8 mouse cellular contexts compared by ENCODE assay signal in genomic region chr1:69826806-69827703, GRCm38 (mm10). TPM values are rescaled to one million over a fixed set of nuclear protein-coding genes. Genes with fewer than 3 reads are reported as not detected.
DNase-seq lines count a peak whose midpoint lies in the region; ATAC-seq and TF ChIP-seq lines count a peak whose summit lies in the region.

Gene Spag16, plus strand, starts transcription at chr1:69826970.

- no peaks in the 10 kb centered on the region for H3K9me3 ChIP-seq in embryonic facial prominence, embryonic 13.5 days
- H3K9me3 ChIP-seq in hindbrain, embryonic 16.5 days (ENCODE audit: control insufficient read depth, low read length), result no peaks in the 10 kb centered on the region
- H3K9me3 ChIP-seq in limb, embryonic 14.5 days (ENCODE audit: control insufficient read depth, low read length), result no peaks in the 10 kb centered on the region
- H3K9me3 ChIP-seq in neural tube, embryonic 11.5 days (ENCODE audit: control insufficient read depth, low read length), result no peaks in the 10 kb centered on the region

- no peak within 1 kb of the TSS for H3K27ac ChIP-seq in embryonic facial prominence, embryonic 13.5 days
- no peak within 1 kb of the TSS for H3K27ac ChIP-seq in hindbrain, embryonic 16.5 days (ENCODE audit: low read depth, low read length)
- no peak within 1 kb of the TSS for H3K27ac ChIP-seq in limb, embryonic 14.5 days (replicated peaks; ENCODE audit: low read depth, low read length)
- H3K27ac ChIP-seq in neural tube, embryonic 11.5 days (ENCODE audit: low read depth, low read length), result no peak within 1 kb of the TSS

- peak within 1 kb of the TSS; percentile 55 for H3K4me3 ChIP-seq in embryonic facial prominence, embryonic 13.5 days
- peak within 1 kb of the TSS; percentile 48 for H3K4me3 ChIP-seq in hindbrain, embryonic 16.5 days (ENCODE audit: low read length)
- peak within 1 kb of the TSS; percentile 43 for H3K4me3 ChIP-seq in limb, embryonic 14.5 days (replicated peaks; ENCODE audit: low read length)
- peak within 1 kb of the TSS; percentile 48 for H3K4me3 ChIP-seq in neural tube, embryonic 11.5 days (ENCODE audit: low read depth, low read length)

- DNase-seq in cerebellum, adult 9-10 months, result no peak
- peak; percentile 31 for DNase-seq in Muller cell, postnatal 12 days (ENCODE audit: inconsistent ontology term)
- DNase-seq in limb, embryonic 14.5 days (ENCODE audit: low spot score), result peak; percentile 33
- peak; percentile 88 for DNase-seq in neural tube, embryonic 11.5 days (ENCODE audit: low spot score)
- peak; percentile 36 for DNase-seq in yolk sac, embryonic 10.5 days (ENCODE audit: low spot score)

- H3K9ac ChIP-seq in embryonic facial prominence, embryonic 13.5 days, result peak within 1 kb of the TSS; percentile 65
- peak within 1 kb of the TSS; percentile 48 for H3K9ac ChIP-seq in hindbrain, embryonic 16.5 days (ENCODE audit: low read depth, low read length)
- peak within 1 kb of the TSS; percentile 47 for H3K9ac ChIP-seq in limb, embryonic 14.5 days (ENCODE audit: low read depth, low read length, severe bottlenecking)
- H3K9ac ChIP-seq in neural tube, embryonic 11.5 days (ENCODE audit: low read length), result peak within 1 kb of the TSS; percentile 52

- WGBS in embryonic facial prominence, embryonic 13.5 days, result 6% methylated on average over 38 of the region's 38 CpGs
- WGBS in hindbrain, embryonic 16.5 days, result 7% methylated on average over 38 of the region's 38 CpGs
- WGBS in limb, embryonic 14.5 days, result 11% methylated on average over 38 of the region's 38 CpGs
- 9% methylated on average over 38 of the region's 38 CpGs for WGBS in neural tube, embryonic 11.5 days

- peak; percentile 45; the same call in 1 of the 2 replicates for ATAC-seq in cerebellum, adult (ENCODE audit: insufficient number of reproducible peaks, low FRiP score, low TSS enrichment)
- peak; percentile 59; the same call in 1 of the 2 replicates for ATAC-seq in embryonic facial prominence, embryonic 13.5 days (ENCODE audit: insufficient number of reproducible peaks, insufficient read depth, low FRiP score, low TSS enrichment, low read depth)
- ATAC-seq in hindbrain, embryonic 16.5 days, result peak; percentile 94
- ATAC-seq in limb, embryonic 14.5 days (ENCODE audit: low FRiP score, low read depth), result peak; percentile 57
- peak; percentile 94 for ATAC-seq in neural tube, embryonic 11.5 days (ENCODE audit: insufficient read depth, low FRiP score, low TSS enrichment)

- no peaks in the 10 kb centered on the region for H3K27me3 ChIP-seq in embryonic facial prominence, embryonic 13.5 days
- no peaks in the 10 kb centered on the region for H3K27me3 ChIP-seq in hindbrain, embryonic 16.5 days (replicated peaks; ENCODE audit: control insufficient read depth, insufficient read depth, low read length)
- H3K27me3 ChIP-seq in limb, embryonic 14.5 days (ENCODE audit: control insufficient read depth, insufficient read depth, low read length), result no peaks in the 10 kb centered on the region
- no peaks in the 10 kb centered on the region for H3K27me3 ChIP-seq in neural tube, embryonic 11.5 days (ENCODE audit: control insufficient read depth, insufficient read depth, low read length)

- TF ChIP-seq POLR2A in limb, embryonic 14.5 days (IDR thresholded peaks at IDR 0.05; ENCODE audit: borderline replicate concordance, extremely low read depth, insufficient read depth, insufficient read length), result no peak

- H3K4me2 ChIP-seq in embryonic facial prominence, embryonic 13.5 days, result peak within 1 kb of the TSS; percentile 84
- H3K4me2 ChIP-seq in hindbrain, embryonic 16.5 days (ENCODE audit: low read length), result peak within 1 kb of the TSS; percentile 69
- peak within 1 kb of the TSS; percentile 78 for H3K4me2 ChIP-seq in limb, embryonic 14.5 days (replicated peaks; ENCODE audit: low read depth, low read length, severe bottlenecking)
- peak within 1 kb of the TSS; percentile 56 for H3K4me2 ChIP-seq in neural tube, embryonic 11.5 days (ENCODE audit: low read depth)

- no peaks in the 10 kb centered on the region for H3K36me3 ChIP-seq in embryonic facial prominence, embryonic 13.5 days
- H3K36me3 ChIP-seq in hindbrain, embryonic 16.5 days (ENCODE audit: control insufficient read depth, insufficient read depth, low read length), result no peaks in the 10 kb centered on the region
- no peaks in the 10 kb centered on the region for H3K36me3 ChIP-seq in limb, embryonic 14.5 days (ENCODE audit: control insufficient read depth, insufficient read depth, low read length)
- H3K36me3 ChIP-seq in neural tube, embryonic 11.5 days (ENCODE audit: control insufficient read depth, insufficient read depth, low read length), result no peaks in the 10 kb centered on the region

- H3K4me1 ChIP-seq in embryonic facial prominence, embryonic 13.5 days, result 0 out of 2 replicates have a peak, but pooled peaks cover 3% of the 10 kb centered on the region
- H3K4me1 ChIP-seq in hindbrain, embryonic 16.5 days (ENCODE audit: control insufficient read depth, insufficient read depth, low read depth, low read length), result peaks cover 2% of the 10 kb centered on the region; the same call in 1 of the 2 replicates
- H3K4me1 ChIP-seq in limb, embryonic 14.5 days (ENCODE audit: control insufficient read depth, insufficient read depth, low read length), result no peaks in the 10 kb centered on the region
- no peaks in the 10 kb centered on the region for H3K4me1 ChIP-seq in neural tube, embryonic 11.5 days (ENCODE audit: control insufficient read depth, insufficient read depth, low read length)

RNA-seq across cellular contexts. Expression of gene Spag16, which starts in this region (rescaled TPM):
- 0.65 and 0.91 TPM in 2 replicates for polyA plus RNA-seq in embryonic facial prominence, embryonic 13.5 days (2015; fragmentation: Nextera tagmentation; extraction: Ambion mirVana)
- polyA plus RNA-seq in hindbrain, embryonic 16.5 days (2015; fragmentation: Nextera tagmentation; extraction: Ambion mirVana), result 1.9 and 2.9 TPM in 2 replicates
- polyA plus RNA-seq in limb, embryonic 14.5 days (2012; rRNA removed), result 0.39 and 0.49 TPM in 2 replicates
- polyA plus RNA-seq in limb, embryonic 14.5 days (2014; fragmentation: Nextera tagmentation; extraction: Ambion mirVana), result 0.40 TPM in 2 replicates
- 2.1 and 2.2 TPM in 2 replicates for polyA plus RNA-seq in neural tube, embryonic 11.5 days (2014; fragmentation: Nextera tagmentation; extraction: Ambion mirVana)

Comparison
In these comparisons a context has a peak if more than half of its experiments do, and no peak if none do; other contexts are left out.
1. Peak in ATAC-seq, H3K4me3 ChIP-seq, H3K9ac ChIP-seq and H3K4me2 ChIP-seq in embryonic facial prominence, embryonic 13.5 days; RNA of the gene not detected or under 1 TPM.
2. Peak in DNase-seq, ATAC-seq, H3K4me3 ChIP-seq, H3K9ac ChIP-seq and H3K4me2 ChIP-seq in limb, embryonic 14.5 days; RNA of the gene not detected or under 1 TPM.